Mouse (Mus musculus): Measurements from ENCODE around the gene Golga3.

The Golga3 gene

DNA sequence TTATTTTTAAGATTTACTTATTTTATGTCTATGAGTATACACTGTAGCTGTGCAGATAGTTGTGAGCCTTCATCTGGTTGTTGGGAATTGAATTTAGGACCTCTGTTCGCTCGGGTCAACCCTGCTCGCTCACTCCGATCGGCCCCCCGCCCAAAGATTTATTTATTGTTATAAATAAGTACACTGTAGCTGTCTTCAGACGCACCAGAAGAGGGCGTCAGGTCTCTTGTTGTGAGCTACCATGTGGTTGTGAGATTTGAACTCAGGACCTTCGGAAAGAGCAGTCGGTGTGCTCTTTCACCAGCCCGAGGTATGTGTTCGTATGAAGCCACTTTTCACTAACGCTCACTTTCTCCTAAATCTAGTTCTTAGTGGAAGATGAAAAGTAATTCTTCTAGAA lies 55.1 kb downstream of the Golga3 start:
- in situ Hi-C loops (cut with MboI) = no loop called here

DNA sequence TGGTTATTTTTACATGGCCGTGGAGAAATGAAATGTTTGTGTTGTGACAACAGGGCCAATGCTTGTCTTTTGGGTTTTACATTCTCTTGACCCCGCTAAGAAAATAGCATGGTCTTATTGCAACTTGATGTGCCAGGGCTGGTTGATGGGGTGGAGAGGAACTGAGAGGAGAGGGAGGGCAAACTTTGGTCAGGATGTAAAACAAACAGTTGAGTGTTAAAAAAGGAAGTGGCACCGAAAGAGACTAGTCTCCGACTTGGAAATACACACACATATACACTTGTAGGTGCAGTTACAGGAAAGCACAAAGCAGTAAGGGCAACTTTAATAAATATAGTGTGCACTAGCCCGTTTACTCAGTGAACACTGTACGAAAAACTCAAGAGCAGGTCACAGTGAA lies 55.8 kb downstream of the Golga3 start:
- in situ Hi-C loops (cut with MboI) = no loop called here

DNA sequence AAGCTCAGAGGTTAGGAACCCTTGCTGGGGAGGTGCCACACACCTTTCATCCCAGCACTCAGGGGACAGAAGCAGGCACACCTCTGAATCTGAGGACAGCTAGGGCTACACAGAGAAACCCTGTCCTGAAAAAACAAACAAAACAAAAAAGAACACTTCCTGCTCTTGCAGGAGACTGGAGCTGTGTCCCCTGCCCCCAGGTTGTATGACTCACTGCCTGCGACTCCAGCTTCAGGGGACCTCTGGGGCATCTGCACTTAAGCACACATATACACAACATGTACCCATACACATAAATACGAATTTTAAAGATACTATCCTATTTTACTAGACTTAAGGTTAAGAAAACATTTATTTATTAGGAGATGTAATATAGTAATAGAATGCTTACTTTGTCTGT lies 67.6 kb downstream of the Golga3 start:
- in situ Hi-C loops (cut with MboI) = no loop called here

GRCm38 (mm10) chr5:110266941-110267340 lies 90.4 kb downstream of the Golga3 start:
- in situ Hi-C loops (cut with MboI) = no loop called here

- in situ Hi-C loops (cut with MboI) = no loop called here
Observed at GRCm38 (mm10) chr5:110269141-110270101, 92.9 kb downstream of the Golga3 start, which contains the start of gene Pgam5. Pgam5 (minus strand) TSS chr5:110269913.

DNA sequence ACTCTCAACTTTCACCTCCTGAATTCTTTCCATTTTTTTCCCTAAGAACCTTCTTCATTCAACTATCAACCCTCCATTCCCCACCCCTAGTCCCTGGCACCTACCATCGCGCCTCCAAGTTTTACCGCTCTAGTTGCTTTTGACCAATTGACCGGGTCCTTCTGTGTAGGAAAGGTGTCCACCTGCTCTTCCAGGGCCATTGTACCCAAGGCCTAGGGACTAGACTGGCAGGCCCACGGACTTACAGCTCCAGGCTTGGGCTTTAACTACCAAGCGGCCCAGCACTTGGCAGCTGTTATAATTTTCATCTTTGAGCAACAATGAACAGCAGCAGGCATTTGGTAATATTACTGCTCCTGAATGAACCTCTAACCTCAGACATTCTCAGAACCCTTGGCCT lies 93.7 kb downstream of the Golga3 start:
- in situ Hi-C loops (cut with MboI) = no loop called here

DNA sequence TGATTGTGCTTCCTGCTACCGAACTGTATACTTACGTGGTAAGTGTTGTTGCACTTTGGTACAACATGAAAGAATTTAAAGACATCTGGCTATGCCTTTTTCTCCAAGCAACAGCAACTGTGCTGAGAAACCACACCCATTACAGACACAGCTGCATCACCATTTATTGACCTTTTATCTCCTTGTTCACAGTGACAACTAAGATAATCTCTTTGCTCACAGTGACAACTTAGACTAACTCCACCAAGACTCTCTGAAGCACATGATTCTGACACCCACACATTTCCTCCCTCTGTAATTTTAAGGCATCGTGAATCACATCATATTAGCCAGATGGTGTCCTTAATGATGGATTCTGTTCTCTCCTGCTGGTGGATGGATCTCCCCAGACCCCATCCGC lies 97.6 kb downstream of the Golga3 start:
- in situ Hi-C loops (cut with MboI) = no loop called here

- in situ Hi-C loops (cut with MboI) = no loop called here
Observed at GRCm38 (mm10) chr5:110274846-110275245, 98.3 kb downstream of the Golga3 start.
